Mouse (Mus musculus) cerebellum, postnatal 4 days (tissue): Measurements from ENCODE around the gene Olfr370.

Experiments used
- DNase-seq, 2 experiments: peaks; one replicate each; pipeline ENCODE4 v3.0.0; 2022; ENCODE audit warnings: low spot score in 2 of 2, mixed read lengths in 1 of 2

The Olfr370 gene

GRCm38 (mm10) chr8:83575561-83576515, 40.3 kb downstream of the Olfr370 start:
- DNase-seq, result no peak

GRCm38 (mm10) chr8:83576516-83576895, 40.9 kb downstream of the Olfr370 start:
- no peak for DNase-seq

GRCm38 (mm10) chr8:83576921-83577320, 41.3 kb downstream of the Olfr370 start:
- DNase-seq, result no peak

GRCm38 (mm10) chr8:83577384-83577791, 41.8 kb downstream of the Olfr370 start:
- DNase-seq, result peak in 1 of 2 experiments; percentile 1

GRCm38 (mm10) chr8:83578131-83579055, 42.8 kb downstream of the Olfr370 start:
- DNase-seq, result peak in 1 of 2 experiments; percentile 1

GRCm38 (mm10) chr8:83579676-83580075, 44.1 kb downstream of the Olfr370 start:
- peak in 1 of 2 experiments; percentile 1 for DNase-seq

- no peak for DNase-seq
These were observed 45.2 kb downstream of the Olfr370 start for GRCm38 (mm10) chr8:83580826-83581225.

- peak in 1 of 2 experiments; percentile 10 for DNase-seq
These were observed 46.6 kb downstream of the Olfr370 start for GRCm38 (mm10) chr8:83582226-83582625.

GRCm38 (mm10) chr8:83583236-83583635, 47.7 kb downstream of the Olfr370 start:
- DNase-seq, result no peak

- no peak for DNase-seq
These were observed 49.2 kb downstream of the Olfr370 start for GRCm38 (mm10) chr8:83584771-83585170.

GRCm38 (mm10) chr8:83585333-83585732, 49.8 kb downstream of the Olfr370 start:
- no peak for DNase-seq

GRCm38 (mm10) chr8:83587644-83588043, 52.1 kb downstream of the Olfr370 start:
- no peak for DNase-seq

- DNase-seq, result no peak
These were observed 53.3 kb downstream of the Olfr370 start for GRCm38 (mm10) chr8:83588886-83589285.

GRCm38 (mm10) chr8:83590488-83591023, 55.0 kb downstream of the Olfr370 start:
- no peak for DNase-seq

GRCm38 (mm10) chr8:83592682-83593081, 57.1 kb downstream of the Olfr370 start:
- DNase-seq, result no peak

GRCm38 (mm10) chr8:83593325-83594166, 58.0 kb downstream of the Olfr370 start:
- no peak for DNase-seq

GRCm38 (mm10) chr8:83594167-83595049, 58.8 kb downstream of the Olfr370 start:
- peak; percentile 96 to 97 for DNase-seq
